In genomic region chr9:66493992-66494391, GRCm38 (mm10) we compare ENCODE assay signal across 24 mouse cellular contexts. TPM values are rescaled to one million over a fixed set of nuclear protein-coding genes. Genes with fewer than 3 reads are reported as not detected.
DNase-seq lines count a peak whose midpoint lies in the region; ATAC-seq and TF ChIP-seq lines count a peak whose summit lies in the region.
"Had no signal": no experiment of that assay in that cellular context is flagged by ENCODE, and none has a peak within 500 bp of the region (broad histone marks: within the 10 kb centered on the region; RNA-seq: fewer than 3 reads in every experiment).

No protein-coding gene starts in this region.

- intact Hi-C loops in heart, adult 2 months (cut with DNase I) = no loop called here

- H3K36me3 ChIP-seq in heart, adult 2 months (ENCODE audit: control insufficient read depth, insufficient read depth, low read length) = peaks cover 4% of the 10 kb centered on the region
- H3K36me3 ChIP-seq in CH12.LX (replicated peaks in 1 of 2; ENCODE audit: control insufficient read depth in 1 of 2, insufficient read depth in 1 of 2, low read length in 1 of 2) (peaks cover 57 to 76% of the 10 kb centered on the region in 2 experiments), ES-E14 (ENCODE audit: control insufficient read depth, insufficient read depth, low read length, poor library complexity, severe bottlenecking) (peaks cover 16% of the 10 kb centered on the region), MEL (ENCODE audit: control insufficient read depth in 1 of 2, insufficient read depth in 2 of 2, low read length in 2 of 2) (peaks cover 17 to 49% of the 10 kb centered on the region in 2 experiments)
- peaks cover 56% of the 10 kb centered on the region for H3K36me3 ChIP-seq in midbrain, postnatal 0 days (ENCODE audit: insufficient read depth, low read length)

- no peak overlapping the region for H3K9ac ChIP-seq in heart, adult 2 months (ENCODE audit: low read depth, low read length)
- H3K9ac ChIP-seq in CH12.LX (ENCODE audit: insufficient read depth, low read depth) (no peak overlapping the region), ES-E14 (ENCODE audit: insufficient read depth, low read depth, low read length, poor library complexity, severe bottlenecking) (no peak overlapping the region), MEL (ENCODE audit: control insufficient read depth, low read depth, low read length, poor library complexity, severe bottlenecking) (no peak overlapping the region)
- H3K9ac ChIP-seq in midbrain, postnatal 0 days (replicated peaks; ENCODE audit: low read length, poor library complexity, severe bottlenecking) = no peak overlapping the region

- no peaks in the 10 kb centered on the region for H3K4me1 ChIP-seq in heart, adult 2 months (ENCODE audit: control insufficient read depth, insufficient read depth, low read length)
- H3K4me1 ChIP-seq in CH12.LX (ENCODE audit: control insufficient read depth in 1 of 2, insufficient read depth in 2 of 2) (peaks cover 11 to 42% of the 10 kb centered on the region in 2 experiments; a peak in 3 of 4 replicates), ES-E14 (ENCODE audit: control insufficient read depth in 2 of 2, insufficient read depth in 2 of 2, low read length in 2 of 2, poor library complexity in 1 of 2) (no peaks in the 10 kb centered on the region), MEL (ENCODE audit: control insufficient read depth in 1 of 2, insufficient read depth in 2 of 2, low read length in 2 of 2) (peaks cover 3 to 6% of the 10 kb centered on the region in 2 experiments; a peak in 3 of 4 replicates)
- no peaks in the 10 kb centered on the region for H3K4me1 ChIP-seq in midbrain, postnatal 0 days (ENCODE audit: insufficient read depth, low read length)

- TF ChIP-seq RAD21 in CH12.LX (IDR thresholded peaks at IDR 0.05; ENCODE audit: low read depth, low read length) (no peak), MEL (IDR thresholded peaks at IDR 0.05; ENCODE audit: low read depth, low read length) (no peak)

- peak; percentile 44 for DNase-seq in heart, adult 11 months
- no peak for DNase-seq in heart, adult 2 months
- DNase-seq in CH12.LX (ENCODE audit: extremely low read depth) (no peak), ES-E14 (ENCODE audit: low read depth, low spot score) (no peak), MEL (ENCODE audit: low read depth, low spot score) (no peak)
- DNase-seq in kidney, postnatal 36 days = no peak
- no peak for DNase-seq in midbrain, postnatal 0 days (ENCODE audit: low spot score)
- no peak for DNase-seq in B cell, adult 2 months
- DNase-seq: adrenal gland, adult 2 months; adrenal gland, adult 8-10 months; adrenal gland, postnatal 10 days; adrenal gland, postnatal 14 days; adrenal gland, postnatal 25 days; adrenal gland, postnatal 36 days; cerebellum, adult 11 months; cerebellum, adult 11-12 months; cerebellum, adult 18-20 months; cerebellum, adult 2 months; cerebellum, adult 8-10 months; cerebellum, adult 9-10 months had no signal

- in situ Hi-C loops in CH12.LX (cut with MboI; ENCODE audit: low pct_ligation_motif_present, low pct_unique_long_range_greater_than_20kb, low sequenced_read_pairs) (no loop called here), ES-E14 (cut with MboI; ENCODE audit: low sequenced_read_pairs in 2 of 2, unreplicated experiment in 2 of 2) (no loop called here)

- no peak overlapping the region for H3K4me2 ChIP-seq in CH12.LX (ENCODE audit: insufficient read depth, low read depth, poor library complexity, severe bottlenecking)
- no peak overlapping the region for H3K4me2 ChIP-seq in midbrain, postnatal 0 days (ENCODE audit: low read depth, low read length, poor library complexity, severe bottlenecking)

- dilution Hi-C loops in CH12.LX (cut with MboI; ENCODE audit: extremely low pct_ligation_motif_present, extremely low pct_unique_long_range_greater_than_20kb, low sequenced_read_pairs) = no loop called here

- no peak for TF ChIP-seq EP300 in heart, adult 2 months (IDR thresholded peaks at IDR 0.05; ENCODE audit: insufficient read depth, low read depth, low read length)
- TF ChIP-seq EP300 in CH12.LX (IDR thresholded peaks at IDR 0.05; ENCODE audit: low read length) (no peak), MEL (IDR thresholded peaks at IDR 0.05; ENCODE audit: low read depth in 1 of 2, low read length in 2 of 2) (no peak)

- H3K9me3 ChIP-seq in CH12.LX (replicated peaks; ENCODE audit: low read length) (peaks cover 4% of the 10 kb centered on the region), ES-E14 (ENCODE audit: control insufficient read depth, insufficient read depth, low read depth, low read length) (no peaks in the 10 kb centered on the region), MEL (replicated peaks; ENCODE audit: insufficient read depth, low read length) (no peaks in the 10 kb centered on the region)
- H3K9me3 ChIP-seq in midbrain, postnatal 0 days (ENCODE audit: low read length) = no peaks in the 10 kb centered on the region
- H3K9me3 ChIP-seq: G1E had no signal

- no peak for ATAC-seq in midbrain, postnatal 0 days (ENCODE audit: low FRiP score)
- ATAC-seq: activated CD4-positive, CD25-positive, alpha-beta regulatory T cell, adult 4 months; CD4-positive, CD25-positive, alpha-beta regulatory T cell, adult 4 months; Patski had no signal

- H3K27me3 ChIP-seq in heart, adult 2 months (ENCODE audit: control insufficient read depth, insufficient read depth, low read length) = no peaks in the 10 kb centered on the region
- no peaks in the 10 kb centered on the region for H3K27me3 ChIP-seq in CH12.LX (replicated peaks)
- H3K27me3 ChIP-seq in MEL (ENCODE audit: control insufficient read depth in 1 of 2, insufficient read depth in 2 of 2, low read length in 2 of 2) = no peaks in the 10 kb centered on the region
- no peaks in the 10 kb centered on the region for H3K27me3 ChIP-seq in midbrain, postnatal 0 days (ENCODE audit: insufficient read depth, low read length)
- H3K27me3 ChIP-seq: Patski had no signal

- TF ChIP-seq POLR2A in heart, adult 2 months (IDR thresholded peaks at IDR 0.05; ENCODE audit: insufficient read depth, low read depth, low read length) = no peak
- TF ChIP-seq POLR2A in CH12.LX (IDR thresholded peaks at IDR 0.05; ENCODE audit: low read depth, low read length) = no peak
- no peak for TF ChIP-seq POLR2A in MEL (IDR thresholded peaks at IDR 0.05; ENCODE audit: control insufficient read depth in 1 of 2, insufficient read depth in 1 of 2, low read depth in 1 of 2, low read length in 2 of 2, poor library complexity in 1 of 2)

- H3K27ac ChIP-seq in heart, adult 2 months = no peak overlapping the region
- H3K27ac ChIP-seq in CH12.LX (ENCODE audit: insufficient read depth, low read depth) (no peak overlapping the region), ES-E14 (ENCODE audit: insufficient read depth, low read depth, low read length, poor library complexity, severe bottlenecking) (no peak overlapping the region), MEL (ENCODE audit: control insufficient read depth, low read depth, low read length) (no peak overlapping the region)
- H3K27ac ChIP-seq in midbrain, postnatal 0 days (ENCODE audit: low read depth, low read length) = no peak overlapping the region

- H3K79me2 ChIP-seq in heart, adult 2 months (replicated peaks; ENCODE audit: control insufficient read depth, insufficient read depth, low read length) = no peaks in the 10 kb centered on the region
- H3K79me2 ChIP-seq in CH12.LX (replicated peaks; ENCODE audit: control insufficient read depth, extremely low read depth, insufficient read depth, poor library complexity, severe bottlenecking) (no peaks in the 10 kb centered on the region), MEL (ENCODE audit: control insufficient read depth, insufficient read depth, low read length, poor library complexity) (no peaks in the 10 kb centered on the region)

- no peak for TF ChIP-seq CTCF in heart, adult 2 months (IDR thresholded peaks at IDR 0.05)
- TF ChIP-seq CTCF in CH12.LX (conservative IDR thresholded peaks at IDR 0.05 in 1 of 2, IDR thresholded peaks at IDR 0.05 in 1 of 2; ENCODE audit: low read depth in 2 of 2, low read length in 2 of 2) = no peak
- no peak for TF ChIP-seq CTCF in MEL (IDR thresholded peaks at IDR 0.05 in 2 of 3, conservative IDR thresholded peaks at IDR 0.05 in 1 of 3; ENCODE audit: control insufficient read depth in 1 of 3, insufficient read depth in 1 of 3, low read depth in 2 of 3, low read length in 3 of 3, poor library complexity in 1 of 3, severe bottlenecking in 1 of 3)
- no peak for TF ChIP-seq CTCF in midbrain, postnatal 0 days (IDR thresholded peaks at IDR 0.05)

- H3K4me3 ChIP-seq in heart, adult 2 months = no peak overlapping the region
- H3K4me3 ChIP-seq in CH12.LX (replicated peaks in 1 of 3; ENCODE audit: low read depth in 2 of 3, low read length in 2 of 3, poor library complexity in 1 of 3) (no peak overlapping the region), ES-E14 (ENCODE audit: insufficient read depth in 1 of 2, low read depth in 1 of 2, low read length in 2 of 2, poor library complexity in 1 of 2, severe bottlenecking in 1 of 2) (no peak overlapping the region), MEL (ENCODE audit: control insufficient read depth in 1 of 2, insufficient read depth in 1 of 2, low read depth in 2 of 2, low read length in 2 of 2) (no peak overlapping the region)
- no peak overlapping the region for H3K4me3 ChIP-seq in midbrain, postnatal 0 days (ENCODE audit: low read depth, low read length)

TF ChIP-seq in CH12.LX, 34 proteins besides CTCF, POLR2A, EP300 and RAD21 (continues in another document):
- TF ChIP-seq MXI1 (IDR thresholded peaks at IDR 0.05; ENCODE audit: low read depth, low read length) (no peak), MAFK (IDR thresholded peaks at IDR 0.05; ENCODE audit: insufficient replicate concordance, low read length) (peak; percentile 97)

TF ChIP-seq in ES-E14, 5 proteins besides CTCF, POLR2A, EP300 and RAD21:
- no peak for TF ChIP-seq ZNF384 (IDR thresholded peaks at IDR 0.05; ENCODE audit: low read depth, low read length)
- peak; percentile 95 for TF ChIP-seq MAFK (IDR thresholded peaks at IDR 0.05; ENCODE audit: insufficient read depth, low read depth, low read length)

TF ChIP-seq in MEL, 35 proteins besides CTCF, POLR2A, EP300 and RAD21:
- TF ChIP-seq MAFK (IDR thresholded peaks at IDR 0.05; ENCODE audit: borderline replicate concordance, low read depth, low read length) (peak; percentile 88), MYB (IDR thresholded peaks at IDR 0.05; ENCODE audit: low read depth, low read length) (no peak)

RNA-seq across cellular contexts. Expression of gene Fbxl22, which starts 20.4 kb away (rescaled TPM):
- 10 to 100 TPM; 24.7 to 32.5 TPM for total RNA-seq in heart, adult 2 months (2021)
- 48.5 and 71.4 TPM in 2 replicates for polyA plus RNA-seq in heart, adult 2 months (2012; rRNA removed)
- total RNA-seq in CH12.LX (2012; rRNA removed) = 0.34 and 0.63 TPM in 2 replicates
- total RNA-seq in CH12.LX (2014; rRNA removed) = 0.05 and 0.19 TPM in 2 replicates
- 0.18 and 0.21 TPM in 2 replicates for polyA plus RNA-seq in CH12.LX (2012; ENCODE audit: insufficient read length, low read depth)
- total RNA-seq in ES-E14 (2012; rRNA removed) = 0.76 and 0.95 TPM in 2 replicates
- total RNA-seq in MEL (2012; rRNA removed) = 0.29 and 0.35 TPM in 2 replicates
- polyA plus RNA-seq in MEL (2012; ENCODE audit: insufficient read depth in 1 of 2, insufficient read length in 2 of 2, low read depth in 1 of 2, low replicate concordance in 2 of 2, missing spikeins in 1 of 2) = under 1 TPM in 1 of 2 experiments, not detected in 1; 0.47 TPM
- 0.28 and 0.60 TPM in 2 replicates for total RNA-seq in midbrain, postnatal 0 days (2014; rRNA removed)
- polyA plus RNA-seq in midbrain, postnatal 0 days (2015; fragmentation: Nextera tagmentation; extraction: Ambion mirVana) = 0.60 and 0.63 TPM in 2 replicates

Comparison
In these comparisons a context has a peak if more than half of its experiments do, and no peak if none do; other contexts are left out.
1. RNA of gene Fbxl22, which starts 20.4 kb away (total RNA-seq): 24.7 to 32.5 TPM in heart, adult 2 months; 0.76 to 0.95 TPM in ES-E14, 0.28 to 0.60 TPM in midbrain, postnatal 0 days, 0.29 to 0.35 TPM in MEL and 0.05 to 0.63 TPM in CH12.LX; every median in the first group is over 10 times any median in the second.